Mouse (Mus musculus) midbrain, embryonic 12.5 days (tissue): Measurements from ENCODE around the gene Trim40. TPM values are rescaled to one million over a fixed set of nuclear protein-coding genes. Genes with fewer than 3 reads are reported as not detected.
A peak's percentile ranks its signal among the peaks of the same experiment; 100 is the strongest.
"Not testable (repeated sequence)": the region's sequence is repeated elsewhere in the genome, so short reads cannot be mapped to it uniquely, and the experiment has no call there.

ENCODE experiments used
- ATAC-seq: fragments of 200-750 bp; cut with Nextera tagmentation; 2 replicates; pipeline ENCODE4 v1.8.0; 2017; ENCODE audit warnings: low read depth, moderate TSS enrichment, moderate library complexity; ENCODE audit not compliant: low FRiP score
- H3K27ac ChIP-seq: fragments of 300-500 bp; sonication (generic); replicated peaks from 2 replicates; pipeline ENCODE4 v1.5.1; 2016; ENCODE audit warnings: mild to moderate bottlenecking
- H3K27me3 ChIP-seq: fragments of 300-500 bp; sonication (generic); 2 replicates; pipeline ENCODE4 v1.6.1; 2016; ENCODE audit warnings: mild to moderate bottlenecking
- H3K36me3 ChIP-seq: fragments of 300-500 bp; sonication (generic); 2 replicates; pipeline ENCODE4 v1.6.1; 2016
- H3K4me1 ChIP-seq: fragments of 300-500 bp; sonication (generic); 2 replicates; pipeline ENCODE4 v1.6.1; 2016
- H3K4me2 ChIP-seq: fragments of 300-500 bp; sonication (generic); replicated peaks from 2 replicates; pipeline ENCODE4 v1.6.1; 2016; ENCODE audit warnings: mild to moderate bottlenecking, moderate library complexity
- H3K4me3 ChIP-seq: fragments of 300-500 bp; sonication (generic); 2 replicates; pipeline ENCODE4 v1.5.1; 2016; ENCODE audit warnings: mild to moderate bottlenecking
- H3K9ac ChIP-seq: fragments of 300-500 bp; sonication (generic); replicated peaks from 2 replicates; pipeline ENCODE4 v1.6.1; 2016; ENCODE audit warnings: mild to moderate bottlenecking, moderate library complexity
- H3K9me3 ChIP-seq: fragments of 300-500 bp; sonication (generic); 2 replicates; pipeline ENCODE4 v1.6.1; 2016; ENCODE audit warnings: mild to moderate bottlenecking
- WGBS: fragments of 180-500 bp; shearing (Covaris S2); methylation state at CpG from one replicate; pipeline ENCODE4 v1.1.7; 2016; 5-methylcytosine and 5-hydroxymethylcytosine counted together
- polyA plus RNA-seq: library from polyadenylated mRNA; unstranded; fragments of >200 nt; fragmentation: Nextera tagmentation; extraction: Ambion mirVana; gene quantifications from 2 replicates; pipeline ENCODE4 v1.2.1, GENCODE M21; 2016

Gene Trim40
- polyA plus RNA-seq, 1 experiment from 2014 or later: not detected

DNA sequence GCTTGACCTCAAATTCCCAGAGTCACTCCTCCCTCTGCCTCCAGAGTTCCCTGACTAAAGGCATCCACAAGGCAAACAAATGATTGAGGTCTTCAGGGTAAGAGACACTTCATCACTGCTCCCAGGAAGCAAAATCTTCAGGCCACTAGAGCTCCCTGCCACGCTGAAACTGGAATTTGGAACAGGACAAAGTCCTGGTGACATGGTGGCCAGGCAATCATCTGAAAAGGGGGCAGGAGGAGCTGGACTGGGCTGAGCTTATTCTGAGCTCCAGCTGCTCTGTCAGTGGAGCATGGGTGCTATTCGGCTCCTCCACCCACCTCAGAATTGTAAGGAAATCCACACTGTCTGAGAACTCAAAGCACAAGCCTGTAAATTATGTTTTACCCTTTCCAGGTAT lies 22.1 kb upstream of the Trim40 start:
- H3K4me1 ChIP-seq: no peaks in the 10 kb centered on the region
- no peaks in the 10 kb centered on the region for H3K9me3 ChIP-seq
- H3K27me3 ChIP-seq: no peaks in the 10 kb centered on the region; the same call in 1 of the 2 replicates
- WGBS: 90% methylated on average over 2 of the region's 2 CpGs
- no peak overlapping the region for H3K27ac ChIP-seq
- H3K36me3 ChIP-seq: no peaks in the 10 kb centered on the region
- H3K4me3 ChIP-seq: no peak overlapping the region
- H3K9ac ChIP-seq: no peak overlapping the region
- ATAC-seq: no peak
- H3K4me2 ChIP-seq: no peak overlapping the region

DNA sequence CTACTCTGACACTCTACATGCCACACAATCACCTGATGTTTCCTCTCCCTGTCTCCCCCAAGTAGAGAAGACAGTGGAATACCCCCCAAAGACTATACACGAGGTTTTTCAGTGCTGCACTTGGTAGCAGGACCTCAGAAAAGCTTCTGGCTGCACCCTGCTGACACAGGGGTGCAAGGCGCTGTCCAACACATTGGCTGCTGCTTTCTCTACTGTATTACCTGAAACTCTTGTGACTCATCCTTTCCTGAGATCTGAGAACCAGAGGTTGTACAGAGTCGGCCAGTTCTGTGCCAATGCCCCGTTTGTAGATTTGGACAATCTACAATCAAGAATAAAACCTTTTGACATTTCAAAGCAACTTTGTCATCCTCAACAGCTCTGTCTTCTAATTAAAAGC lies 19.9 kb upstream of the Trim40 start:
- Histone ChIP-seq H3K36me3 (no peaks in the 10 kb centered on the region), H3K4me1 (no peaks in the 10 kb centered on the region), H3K27me3 (no peaks in the 10 kb centered on the region), H3K9me3 (no peaks in the 10 kb centered on the region), H3K4me2 (no peak overlapping the region), H3K27ac (no peak overlapping the region), H3K9ac (no peak overlapping the region), H3K4me3 (no peak overlapping the region)
- WGBS: 62% methylated on average over 4 of the region's 4 CpGs
- no peak for ATAC-seq

DNA sequence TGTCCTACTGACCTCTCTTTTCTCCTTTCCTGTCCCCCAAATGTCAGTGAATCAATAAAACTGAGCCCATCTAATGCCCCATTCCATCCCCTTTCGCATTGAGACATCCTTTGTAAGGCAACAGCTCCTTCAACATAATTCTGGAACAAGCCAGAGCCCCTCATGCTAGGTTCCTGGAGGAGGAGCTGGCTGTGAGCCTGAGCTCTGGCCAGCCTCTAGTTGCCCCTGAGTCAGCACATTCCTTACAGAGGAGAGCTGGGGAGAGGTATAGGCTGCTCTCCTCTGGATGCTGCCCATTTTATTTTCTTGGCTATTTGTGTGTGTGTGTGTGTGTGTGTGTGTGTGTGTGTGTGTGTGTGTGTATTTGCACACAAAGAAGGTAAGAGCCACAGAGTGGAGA lies 18.3 kb upstream of the Trim40 start:
- no peaks in the 10 kb centered on the region for H3K27me3 ChIP-seq
- ATAC-seq: no peak
- H3K4me3 ChIP-seq: no peak overlapping the region
- WGBS: 52% methylated on average over 1 of the region's 1 CpGs
- H3K4me1 ChIP-seq: no peaks in the 10 kb centered on the region
- H3K9ac ChIP-seq: no peak overlapping the region
- H3K9me3 ChIP-seq: no peaks in the 10 kb centered on the region
- H3K4me2 ChIP-seq: no peak overlapping the region
- H3K27ac ChIP-seq: no peak overlapping the region
- no peaks in the 10 kb centered on the region for H3K36me3 ChIP-seq

DNA sequence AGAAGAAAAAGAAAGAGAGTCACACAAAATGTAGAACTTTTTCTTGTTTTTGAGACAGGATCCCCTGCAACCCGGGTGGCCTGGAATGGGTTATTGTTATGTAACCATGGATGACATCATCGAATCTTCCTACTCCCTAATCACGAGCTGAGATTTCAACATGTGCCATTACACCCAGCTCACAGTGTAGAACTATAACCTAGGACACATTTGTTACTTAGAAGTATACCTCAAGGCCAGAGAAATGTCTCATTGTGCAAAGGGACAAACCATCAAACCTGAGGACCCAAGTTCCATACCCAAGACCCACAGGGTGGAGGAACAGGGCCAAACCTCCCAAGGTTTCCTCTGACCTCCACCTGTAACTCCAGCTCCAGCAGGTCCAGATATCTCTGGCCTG lies 13.7 kb upstream of the Trim40 start:
- no peak for ATAC-seq
- Histone ChIP-seq H3K36me3 (no peaks in the 10 kb centered on the region), H3K4me1 (no peaks in the 10 kb centered on the region), H3K4me2 (no peak overlapping the region), H3K4me3 (no peak overlapping the region), H3K27me3 (no peaks in the 10 kb centered on the region), H3K27ac (no peak overlapping the region), H3K9me3 (no peaks in the 10 kb centered on the region), H3K9ac (no peak overlapping the region)
- WGBS: 78% methylated on average over 3 of the region's 3 CpGs

DNA sequence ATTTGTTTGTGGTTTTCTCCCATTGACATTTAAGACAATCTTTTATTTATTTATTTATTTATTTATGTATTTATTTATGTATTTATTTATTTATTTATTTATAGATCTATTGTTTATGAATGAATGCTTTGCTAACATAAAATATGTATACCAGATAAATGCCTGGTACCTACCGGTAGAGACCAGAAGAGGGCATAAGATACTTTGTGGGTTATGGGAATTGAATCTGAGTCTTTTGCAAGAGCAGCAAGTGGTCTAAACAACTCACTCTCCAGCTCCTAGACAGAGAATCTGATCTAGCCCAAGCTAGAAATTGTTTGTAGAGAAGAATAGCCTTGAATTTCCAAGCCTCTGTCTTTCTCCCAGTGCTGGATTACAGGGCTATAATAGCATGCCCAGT lies 10.8 kb upstream of the Trim40 start:
- no peak overlapping the region for H3K4me2 ChIP-seq
- no peak for ATAC-seq
- H3K9ac ChIP-seq: no peak overlapping the region
- WGBS: 38% methylated on average over 1 of the region's 1 CpGs
- H3K4me1 ChIP-seq: no peaks in the 10 kb centered on the region
- H3K9me3 ChIP-seq: no peaks in the 10 kb centered on the region
- H3K4me3 ChIP-seq: no peak overlapping the region
- H3K27ac ChIP-seq: no peak overlapping the region
- no peaks in the 10 kb centered on the region for H3K36me3 ChIP-seq
- no peaks in the 10 kb centered on the region for H3K27me3 ChIP-seq

DNA sequence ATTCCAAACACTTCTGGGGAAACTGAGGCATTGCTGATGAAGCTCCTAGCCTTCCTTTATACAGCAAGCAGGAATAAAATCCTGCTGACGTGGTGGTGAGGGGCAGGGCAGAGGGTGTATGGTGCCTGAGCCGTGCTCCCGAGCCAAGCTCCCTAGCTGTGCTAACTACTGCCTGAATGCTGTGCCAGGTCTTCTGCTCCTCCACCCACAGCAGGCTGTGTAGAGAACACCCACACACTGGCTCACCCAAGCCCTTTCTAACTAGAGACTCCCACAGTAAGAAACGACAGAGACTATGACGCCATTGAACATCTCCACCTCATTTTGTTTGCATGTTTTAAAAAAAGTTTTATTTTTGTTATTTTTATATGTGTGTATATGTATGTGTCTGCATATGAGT lies 10.1 kb upstream of the Trim40 start:
- Histone ChIP-seq H3K4me3 (no peak overlapping the region), H3K9ac (no peak overlapping the region), H3K4me2 (no peak overlapping the region), H3K4me1 (no peaks in the 10 kb centered on the region), H3K36me3 (no peaks in the 10 kb centered on the region), H3K27ac (no peak overlapping the region), H3K27me3 (no peaks in the 10 kb centered on the region), H3K9me3 (no peaks in the 10 kb centered on the region)
- ATAC-seq: no peak
- WGBS: 85% methylated on average over 5 of the region's 5 CpGs

DNA sequence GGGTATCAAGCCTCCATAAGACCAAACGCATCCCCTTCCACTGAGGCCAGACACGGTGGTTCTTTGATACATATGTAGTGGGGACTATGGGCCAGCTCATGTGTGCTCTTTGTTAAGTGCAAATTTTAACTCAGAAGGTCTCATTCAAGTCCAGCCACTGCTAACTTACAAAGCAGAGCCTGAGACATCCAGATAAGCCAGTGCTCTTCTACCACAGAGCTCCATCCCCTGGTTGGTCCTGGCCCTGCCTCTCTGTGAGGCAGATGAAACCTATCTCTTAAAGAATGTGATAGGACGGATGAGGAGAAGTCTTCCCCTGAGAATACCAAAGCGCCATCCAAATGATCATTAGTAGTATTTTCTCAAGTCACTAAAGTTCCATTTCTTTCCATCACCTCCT lies 9.5 kb upstream of the Trim40 start:
- Histone ChIP-seq H3K27ac (no peak overlapping the region), H3K9me3 (no peaks in the 10 kb centered on the region), H3K4me1 (no peaks in the 10 kb centered on the region), H3K9ac (no peak overlapping the region), H3K4me3 (no peak overlapping the region), H3K27me3 (no peaks in the 10 kb centered on the region), H3K36me3 (no peaks in the 10 kb centered on the region), H3K4me2 (no peak overlapping the region)
- 82% methylated on average over 4 of the region's 4 CpGs for WGBS
- no peak for ATAC-seq

DNA sequence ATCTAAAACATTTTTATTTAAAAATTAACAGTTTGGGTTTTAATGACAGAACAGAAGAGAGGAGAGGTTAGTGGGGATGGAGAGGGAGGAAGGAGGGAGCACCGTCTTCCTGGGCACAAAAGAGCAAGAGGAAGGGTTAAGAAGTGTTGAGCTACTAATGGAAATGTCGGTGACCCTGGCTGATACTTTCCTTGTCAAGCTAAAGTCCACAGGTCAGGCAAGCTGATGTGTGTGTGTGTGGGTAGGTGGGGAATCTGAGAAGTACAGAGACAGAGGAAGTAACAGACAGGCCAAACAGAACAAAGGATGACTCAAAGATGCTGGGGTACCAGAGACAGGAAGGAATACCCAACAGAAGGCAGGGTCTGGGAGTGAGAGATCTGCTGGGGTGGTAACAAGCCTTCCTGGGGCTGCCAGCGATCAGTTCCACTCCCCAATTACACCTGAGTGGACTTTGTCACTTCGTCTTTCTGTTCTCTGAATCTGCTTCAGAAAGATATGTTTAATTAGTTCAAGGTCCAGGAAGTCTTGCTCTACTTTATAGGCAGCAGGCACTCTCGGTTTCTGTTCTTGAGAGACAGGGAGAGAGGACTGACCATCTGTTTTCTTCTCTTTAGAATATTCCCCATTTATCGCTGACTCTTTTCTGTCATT lies 7.8 kb upstream of the Trim40 start, which contains the start of gene Trim31:
TSS of gene Trim31 (plus strand) at position 567 of the 654 bp plus-strand sequence.
- ATAC-seq: no peak
- Histone ChIP-seq H3K4me2 (no peak within 1 kb of the TSS), H3K27ac (no peak within 1 kb of the TSS), H3K27me3 (no peaks in the 10 kb centered on the region), H3K4me3 (no peak within 1 kb of the TSS), H3K9me3 (no peaks in the 10 kb centered on the region), H3K36me3 (no peaks in the 10 kb centered on the region), H3K9ac (no peak within 1 kb of the TSS), H3K4me1 (no peaks in the 10 kb centered on the region)
- WGBS: 73% methylated on average over 6 of the region's 6 CpGs

DNA sequence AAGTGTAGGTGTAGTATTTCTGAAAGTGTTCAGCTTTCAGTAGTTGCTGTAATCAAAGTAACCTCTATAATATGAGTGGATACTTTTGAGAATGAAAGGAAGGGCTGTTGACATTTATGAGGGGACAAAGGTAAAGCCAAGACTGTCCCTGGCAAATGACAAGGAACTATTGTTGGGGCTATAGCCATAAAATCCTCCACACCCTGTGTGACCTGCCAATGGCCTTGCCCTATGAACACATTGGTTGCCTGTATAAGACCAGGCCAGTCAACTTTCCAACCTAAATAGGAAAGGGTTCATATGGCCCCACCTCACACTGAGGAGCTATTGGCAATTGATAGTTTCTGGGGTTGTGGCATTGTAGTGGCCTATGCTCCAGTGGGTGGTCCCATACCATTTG lies 7.1 kb upstream of the Trim40 start:
- H3K4me2 ChIP-seq: no peak overlapping the region
- H3K9ac ChIP-seq: no peak overlapping the region
- no peak overlapping the region for H3K27ac ChIP-seq
- H3K27me3 ChIP-seq: no peaks in the 10 kb centered on the region
- H3K36me3 ChIP-seq: no peaks in the 10 kb centered on the region
- no peak overlapping the region for H3K4me3 ChIP-seq
- ATAC-seq: no peak
- no peaks in the 10 kb centered on the region for H3K4me1 ChIP-seq
- no peaks in the 10 kb centered on the region for H3K9me3 ChIP-seq

DNA sequence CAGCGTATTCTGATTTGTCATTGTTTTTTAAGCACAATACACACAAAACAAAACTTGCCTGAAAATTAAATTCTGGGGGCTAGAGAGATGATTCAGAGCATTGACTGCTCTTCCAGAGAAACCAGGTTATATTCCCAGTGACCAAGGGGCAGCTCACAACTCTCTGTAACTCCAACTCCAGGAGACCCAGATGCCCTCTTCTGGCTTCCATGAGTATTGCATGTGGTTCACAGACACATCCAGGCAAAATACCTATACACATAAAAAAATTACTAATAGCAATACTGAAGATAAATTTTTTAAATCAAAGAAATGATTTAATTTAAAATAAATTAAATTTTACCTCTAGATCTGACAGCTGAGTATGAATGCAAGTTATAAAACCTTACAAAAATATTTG lies 6.7 kb upstream of the Trim40 start:
- no peaks in the 10 kb centered on the region for H3K9me3 ChIP-seq
- no peak overlapping the region for H3K27ac ChIP-seq
- H3K9ac ChIP-seq: no peak overlapping the region
- H3K36me3 ChIP-seq: no peaks in the 10 kb centered on the region
- 100% methylated on average over 1 of the region's 1 CpGs for WGBS
- H3K4me1 ChIP-seq: no peaks in the 10 kb centered on the region
- H3K4me2 ChIP-seq: no peak overlapping the region
- H3K27me3 ChIP-seq: no peaks in the 10 kb centered on the region
- ATAC-seq: no peak
- no peak overlapping the region for H3K4me3 ChIP-seq

DNA sequence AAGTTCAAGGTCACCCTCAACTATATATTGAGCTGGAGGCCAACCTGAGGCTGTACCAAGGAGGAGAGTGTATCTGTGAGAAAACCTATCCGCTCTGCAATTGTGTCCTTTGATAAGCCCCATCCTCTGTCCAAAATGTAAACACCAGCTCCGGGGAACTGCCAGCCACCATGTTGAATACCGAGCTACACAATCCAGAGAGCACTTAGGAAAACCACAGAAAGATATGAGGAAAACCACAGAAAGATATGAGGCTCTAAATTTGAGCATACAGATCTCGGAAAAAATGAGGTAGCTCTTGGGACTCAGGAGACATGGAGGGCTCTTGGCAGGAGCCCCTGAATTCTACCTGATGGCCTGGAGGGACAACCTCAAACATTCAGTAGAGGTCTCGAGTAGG lies 3.5 kb upstream of the Trim40 start:
- no peak for ATAC-seq
- Histone ChIP-seq H3K27ac (no peak overlapping the region), H3K9ac (no peak overlapping the region), H3K9me3 (no peaks in the 10 kb centered on the region), H3K4me3 (no peak overlapping the region), H3K27me3 (no peaks in the 10 kb centered on the region), H3K4me1 (no peaks in the 10 kb centered on the region), H3K4me2 (no peak overlapping the region), H3K36me3 (no peaks in the 10 kb centered on the region)
- WGBS: 80% methylated on average over 5 of the region's 5 CpGs

DNA sequence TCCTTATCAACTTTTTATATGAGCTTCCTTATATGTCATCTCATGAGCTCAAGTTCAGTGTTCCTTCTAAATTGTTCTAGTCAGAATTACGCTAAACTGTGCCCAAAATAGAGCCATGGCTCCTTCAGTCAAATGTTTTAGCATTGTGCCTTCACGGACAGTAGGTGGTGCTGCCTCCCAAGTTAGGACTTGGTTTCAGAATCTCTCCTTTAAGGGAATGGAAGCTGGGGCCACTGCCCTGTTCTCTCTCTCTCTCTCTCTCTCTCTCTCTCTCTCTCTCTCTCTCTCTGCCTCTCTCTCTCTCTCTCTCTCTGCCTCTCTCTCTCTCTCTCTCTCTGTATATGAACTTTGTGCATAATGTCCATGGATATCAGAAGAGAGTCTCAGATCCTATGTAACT lies 2.4 kb upstream of the Trim40 start:
- WGBS: 13% methylated on average over 2 of the region's 2 CpGs
- H3K4me2 ChIP-seq: no peak overlapping the region
- H3K27me3 ChIP-seq: no peaks in the 10 kb centered on the region
- H3K9me3 ChIP-seq: no peaks in the 10 kb centered on the region
- ATAC-seq: peak; percentile 47; the same call in 1 of the 2 replicates
- H3K9ac ChIP-seq: no peak overlapping the region
- H3K27ac ChIP-seq: no peak overlapping the region
- H3K4me1 ChIP-seq: no peaks in the 10 kb centered on the region
- no peak overlapping the region for H3K4me3 ChIP-seq
- H3K36me3 ChIP-seq: no peaks in the 10 kb centered on the region

DNA sequence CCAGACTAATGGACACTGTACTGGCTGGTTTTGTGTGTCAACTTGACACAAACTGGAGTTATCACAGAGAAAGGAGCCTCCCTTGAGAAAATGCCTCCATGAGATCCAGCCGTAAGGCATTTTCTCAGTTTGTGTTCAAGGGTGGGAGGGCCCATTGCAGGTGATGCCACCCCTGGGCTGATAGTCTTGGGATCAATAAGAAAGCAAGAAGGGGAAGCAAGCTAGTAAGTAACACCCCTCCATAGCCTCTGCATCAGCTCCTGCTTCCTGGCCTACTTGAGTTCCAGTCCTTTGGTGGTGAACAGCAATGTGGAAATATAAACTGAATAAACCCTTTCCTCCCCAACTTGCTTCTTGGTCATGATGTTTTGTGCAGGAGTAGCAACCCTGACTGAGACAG lies 1.6 kb upstream of the Trim40 start:
- not testable (repeated sequence) for H3K4me1 ChIP-seq, H3K27me3 ChIP-seq, H3K9ac ChIP-seq, H3K9me3 ChIP-seq, ATAC-seq, H3K4me3 ChIP-seq, H3K4me2 ChIP-seq, H3K27ac ChIP-seq, H3K36me3 ChIP-seq
- 92% methylated on average over 1 of the region's 1 CpGs for WGBS
